Mouse (Mus musculus) urinary bladder, adult 18-20 months (tissue): Measurements from ENCODE around the gene Fgfr2.

Experiments
- DNase-seq, 2 experiments: peaks; one replicate each; pipeline ENCODE4 v3.0.0; 2022; ENCODE audit warnings: low spot score in 2 of 2, mixed read lengths in 2 of 2

The Fgfr2 gene

GRCm38 (mm10) chr7:132722401-132723370 lies 400.5 kb downstream of the Fgfr2 start:
- no peak for DNase-seq

GRCm38 (mm10) chr7:132720562-132720961 lies 402.6 kb downstream of the Fgfr2 start:
- DNase-seq, result no peak

- no peak for DNase-seq
These were observed 403.6 kb downstream of the Fgfr2 start for GRCm38 (mm10) chr7:132719570-132719969.

GRCm38 (mm10) chr7:132715259-132715658 lies 407.9 kb downstream of the Fgfr2 start:
- DNase-seq, result no peak

- DNase-seq, result no peak
These were observed 408.8 kb downstream of the Fgfr2 start for GRCm38 (mm10) chr7:132714236-132714923.

- DNase-seq, result no peak
These were observed 409.5 kb downstream of the Fgfr2 start for GRCm38 (mm10) chr7:132713483-132714126.

- no peak for DNase-seq
These were observed 410.2 kb downstream of the Fgfr2 start for GRCm38 (mm10) chr7:132712956-132713355.

- no peak for DNase-seq
These were observed 411.0 kb downstream of the Fgfr2 start for GRCm38 (mm10) chr7:132712044-132712708.

- DNase-seq, result no peak
These were observed 411.6 kb downstream of the Fgfr2 start for GRCm38 (mm10) chr7:132711579-132711978.

GRCm38 (mm10) chr7:132705130-132705529 lies 418.0 kb downstream of the Fgfr2 start:
- DNase-seq, result no peak

GRCm38 (mm10) chr7:132704310-132704875 lies 418.8 kb downstream of the Fgfr2 start:
- DNase-seq, result no peak

- no peak for DNase-seq
These were observed 419.4 kb downstream of the Fgfr2 start for GRCm38 (mm10) chr7:132703515-132704309.

- no peak for DNase-seq
These were observed 420.6 kb downstream of the Fgfr2 start for GRCm38 (mm10) chr7:132702492-132703070.

- DNase-seq, result no peak
These were observed 421.1 kb downstream of the Fgfr2 start for GRCm38 (mm10) chr7:132702024-132702423.

- no peak for DNase-seq
These were observed 421.7 kb downstream of the Fgfr2 start for GRCm38 (mm10) chr7:132701412-132701811.

GRCm38 (mm10) chr7:132700107-132700506 lies 423.0 kb downstream of the Fgfr2 start:
- no peak for DNase-seq

- DNase-seq, result no peak
These were observed 423.5 kb downstream of the Fgfr2 start for GRCm38 (mm10) chr7:132699639-132700038.

GRCm38 (mm10) chr7:132699165-132699564 lies 424.0 kb downstream of the Fgfr2 start:
- no peak for DNase-seq

- no peak for DNase-seq
These were observed 424.4 kb downstream of the Fgfr2 start for GRCm38 (mm10) chr7:132698737-132699136.

GRCm38 (mm10) chr7:132697258-132697796 lies 425.8 kb downstream of the Fgfr2 start:
- no peak for DNase-seq
